Mouse (Mus musculus): ENCODE data around the gene St3gal5. TPM values are rescaled to one million over a fixed set of nuclear protein-coding genes. Genes with fewer than 3 reads are reported as not detected.

Gene St3gal5
- total and polyA plus RNA-seq, 3 experiments, result 24.4 to 51.8 TPM; not detected in 1

GRCm38 (mm10) chr6:72177417-72177816, 80.0 kb downstream of the St3gal5 start:
- no peak for DNase-seq (ENCODE audit: low read depth, low spot score)
- Histone ChIP-seq H3K79me2 (ENCODE audit: control insufficient read depth, insufficient read depth, low read length, poor library complexity) (no peaks in the 10 kb centered on the region), H3K9ac (ENCODE audit: control insufficient read depth, low read depth, low read length, poor library complexity, severe bottlenecking) (no peak overlapping the region), H3K4me3 (ENCODE audit: control insufficient read depth in 1 of 2, insufficient read depth in 1 of 2, low read depth in 2 of 2, low read length in 2 of 2) (no peak overlapping the region), H3K27ac (ENCODE audit: control insufficient read depth, low read depth, low read length) (no peak overlapping the region), H3K36me3 (ENCODE audit: control insufficient read depth in 1 of 2, insufficient read depth in 2 of 2, low read length in 2 of 2) (no peaks in the 10 kb centered on the region), H3K4me1 (ENCODE audit: control insufficient read depth in 1 of 2, insufficient read depth in 2 of 2, low read length in 2 of 2) (no peaks in the 10 kb centered on the region), H3K27me3 (ENCODE audit: control insufficient read depth in 1 of 2, insufficient read depth in 2 of 2, low read length in 2 of 2) (peaks cover 0 to 7% of the 10 kb centered on the region in 2 experiments; a peak in 3 of 4 replicates), H3K9me3 (replicated peaks; ENCODE audit: insufficient read depth, low read length) (no peaks in the 10 kb centered on the region)
- no peak for TF ChIP-seq NRF1 (IDR thresholded peaks at IDR 0.05; ENCODE audit: insufficient read depth, low read depth, low read length, poor library complexity, severe bottlenecking)
- no peak for TF ChIP-seq TBP (IDR thresholded peaks at IDR 0.05; ENCODE audit: low read depth, low read length)
- no peak for TF ChIP-seq CHD2 (IDR thresholded peaks at IDR 0.05; ENCODE audit: low read length)
- no peak for TF ChIP-seq MAFK (IDR thresholded peaks at IDR 0.05; ENCODE audit: borderline replicate concordance, low read depth, low read length)
- TF ChIP-seq POLR2AphosphoS5 (IDR thresholded peaks at IDR 0.05; ENCODE audit: borderline replicate concordance, low read depth, low read length), result no peak
- TF ChIP-seq CHD1 (IDR thresholded peaks at IDR 0.05; ENCODE audit: low read depth, low read length), result no peak
- no peak for TF ChIP-seq USF2 (IDR thresholded peaks at IDR 0.05; ENCODE audit: borderline replicate concordance in 1 of 2, insufficient read depth in 1 of 2, low read depth in 1 of 2, low read length in 2 of 2)

GRCm38 (mm10) chr6:72179006-72179405, 81.6 kb downstream of the St3gal5 start:
- Histone ChIP-seq H3K9ac (ENCODE audit: control insufficient read depth, low read depth, low read length, poor library complexity, severe bottlenecking) (no peak overlapping the region), H3K9me3 (replicated peaks; ENCODE audit: insufficient read depth, low read length) (no peaks in the 10 kb centered on the region), H3K4me3 (ENCODE audit: control insufficient read depth in 1 of 2, insufficient read depth in 1 of 2, low read depth in 2 of 2, low read length in 2 of 2) (no peak overlapping the region), H3K27me3 (ENCODE audit: control insufficient read depth in 1 of 2, insufficient read depth in 2 of 2, low read length in 2 of 2) (peaks cover 3 to 7% of the 10 kb centered on the region in 2 experiments; a peak in 3 of 4 replicates), H3K4me1 (ENCODE audit: control insufficient read depth in 1 of 2, insufficient read depth in 2 of 2, low read length in 2 of 2) (no peaks in the 10 kb centered on the region), H3K36me3 (ENCODE audit: control insufficient read depth in 1 of 2, insufficient read depth in 2 of 2, low read length in 2 of 2) (no peaks in the 10 kb centered on the region), H3K79me2 (ENCODE audit: control insufficient read depth, insufficient read depth, low read length, poor library complexity) (no peaks in the 10 kb centered on the region), H3K27ac (ENCODE audit: control insufficient read depth, low read depth, low read length) (no peak overlapping the region)
- no peak for DNase-seq (ENCODE audit: low read depth, low spot score)
- TF ChIP-seq ZC3H11A (IDR thresholded peaks at IDR 0.05; ENCODE audit: low read depth, low read length) (no peak), KAT2A (conservative IDR thresholded peaks at IDR 0.05; ENCODE audit: low read depth, low read length) (no peak), RAD21 (IDR thresholded peaks at IDR 0.05; ENCODE audit: low read depth, low read length) (no peak), EP300 (IDR thresholded peaks at IDR 0.05; ENCODE audit: low read depth in 1 of 2, low read length in 2 of 2) (no peak), UBTF (IDR thresholded peaks at IDR 0.05; ENCODE audit: borderline replicate concordance, insufficient read depth, low read depth, low read length) (no peak), USF2 (IDR thresholded peaks at IDR 0.05; ENCODE audit: borderline replicate concordance in 1 of 2, insufficient read depth in 1 of 2, low read depth in 1 of 2, low read length in 2 of 2) (no peak), GATA1 (IDR thresholded peaks at IDR 0.05; ENCODE audit: low read depth, low read length) (no peak), POLR2AphosphoS2 (IDR thresholded peaks at IDR 0.05; ENCODE audit: low read length) (no peak), RCOR1 (IDR thresholded peaks at IDR 0.05; ENCODE audit: low read depth, low read length) (no peak), USF1 (IDR thresholded peaks at IDR 0.05; ENCODE audit: low read depth, low read length) (no peak), ETS1 (IDR thresholded peaks at IDR 0.05; ENCODE audit: low read depth, low read length) (no peak), POLR2AphosphoS5 (IDR thresholded peaks at IDR 0.05; ENCODE audit: borderline replicate concordance, low read depth, low read length) (no peak), HCFC1 (IDR thresholded peaks at IDR 0.05; ENCODE audit: low read depth, low read length) (no peak), NELFE (IDR thresholded peaks at IDR 0.05; ENCODE audit: low read depth, low read length) (no peak), E2F4 (IDR thresholded peaks at IDR 0.05; ENCODE audit: borderline replicate concordance, low read depth, low read length) (no peak), MYC (IDR thresholded peaks at IDR 0.05; ENCODE audit: low read depth, low read length) (no peak), SMC3 (IDR thresholded peaks at IDR 0.05; ENCODE audit: low read depth, low read length) (no peak), MAFK (IDR thresholded peaks at IDR 0.05; ENCODE audit: borderline replicate concordance, low read depth, low read length) (no peak)
